Mouse (Mus musculus): ENCODE measurements at regions not wholly inside any gene's neighbourhood (a gene's known extent, or its start where the extent isn't known, plus 50 kb on each side); places are given as distances from the start of the nearest gene placed in this dataset.

DNA sequence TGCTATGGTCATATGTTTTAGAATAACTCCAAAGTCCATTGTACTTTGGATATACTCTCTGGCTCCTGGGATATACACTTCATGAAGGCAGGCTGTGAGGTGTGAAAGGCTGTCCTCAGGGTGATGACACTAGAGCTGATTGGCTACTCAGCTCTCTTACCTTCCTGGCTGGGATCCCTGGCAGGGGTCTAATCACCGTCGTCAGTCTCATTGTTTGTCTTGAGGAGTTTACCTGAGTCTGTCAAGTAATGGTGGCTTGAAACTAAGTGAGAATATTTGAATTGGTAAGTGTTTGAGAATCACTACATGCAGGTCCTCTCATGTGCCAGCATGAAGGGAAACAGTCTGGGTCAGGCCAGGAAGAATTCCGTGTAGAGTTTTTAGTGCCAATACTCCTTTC is 66.9 kb downstream of the Car2 start:
- TF ChIP-seq CTCF (IDR thresholded peaks at IDR 0.05; ENCODE audit: low read depth) (no peak), EP300 (IDR thresholded peaks at IDR 0.05; ENCODE audit: low read depth) (no peak)

All from heart, postnatal 0 days (tissue).